Mouse (Mus musculus): ENCODE results near the gene Fmnl2.

DNA sequence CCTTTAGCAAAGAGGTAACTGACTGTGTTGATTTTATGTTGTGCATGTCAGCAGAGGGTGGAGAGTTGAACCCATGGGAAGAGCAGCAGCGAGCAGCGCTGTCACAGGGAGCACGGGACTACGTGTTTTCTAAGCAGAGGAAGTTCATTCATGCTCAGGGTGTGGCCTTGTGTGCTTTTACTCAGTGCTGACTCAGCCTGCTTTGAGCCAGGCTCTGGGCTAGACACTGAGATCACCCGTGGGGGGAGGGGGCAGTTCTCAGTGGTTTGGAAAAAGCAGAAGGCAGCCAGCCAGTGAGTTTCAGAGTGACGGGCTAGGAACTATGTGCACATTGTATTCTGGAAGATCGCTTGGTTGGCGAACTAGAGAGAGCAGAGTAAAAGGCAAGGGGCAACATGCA is 97.4 kb downstream of the Fmnl2 start:
- TF ChIP-seq CTCF (conservative IDR thresholded peaks at IDR 0.05; ENCODE audit: insufficient read depth, insufficient read length, low read depth, low read length) (no peak), POLR2A (IDR thresholded peaks at IDR 0.05; ENCODE audit: low read depth, low read length) (no peak)

Data from kidney, adult 2 months (tissue).